Mouse (Mus musculus): ENCODE measurements at regions not wholly inside any gene's neighbourhood (a gene's known extent, or its start where the extent isn't known, plus 50 kb on each side); places are given as distances from the start of the nearest gene placed in this dataset.
A peak's percentile ranks its signal among the peaks of the same experiment; 100 is the strongest.

DNA sequence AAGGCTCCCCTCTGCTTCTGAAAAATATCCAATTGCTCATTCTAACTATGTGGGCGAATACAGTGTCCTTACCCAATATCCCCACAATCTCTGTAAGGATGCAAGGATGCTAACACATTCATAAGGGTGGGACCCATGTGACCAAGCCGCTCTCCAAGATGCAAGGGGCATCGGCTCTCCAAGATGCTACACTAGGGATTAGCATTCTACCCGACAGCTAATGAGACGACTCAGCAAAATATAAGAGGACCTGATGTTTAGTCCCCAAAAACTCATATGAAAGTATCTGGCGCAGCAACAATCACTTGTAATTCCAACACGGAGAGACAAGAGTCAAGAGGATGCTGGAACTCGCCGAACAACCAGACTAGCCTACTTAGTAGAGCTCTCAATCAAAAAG is 299.6 kb upstream of the Jmjd1c start:
- no peak for DNase-seq (ENCODE audit: low read depth, low spot score)

DNA sequence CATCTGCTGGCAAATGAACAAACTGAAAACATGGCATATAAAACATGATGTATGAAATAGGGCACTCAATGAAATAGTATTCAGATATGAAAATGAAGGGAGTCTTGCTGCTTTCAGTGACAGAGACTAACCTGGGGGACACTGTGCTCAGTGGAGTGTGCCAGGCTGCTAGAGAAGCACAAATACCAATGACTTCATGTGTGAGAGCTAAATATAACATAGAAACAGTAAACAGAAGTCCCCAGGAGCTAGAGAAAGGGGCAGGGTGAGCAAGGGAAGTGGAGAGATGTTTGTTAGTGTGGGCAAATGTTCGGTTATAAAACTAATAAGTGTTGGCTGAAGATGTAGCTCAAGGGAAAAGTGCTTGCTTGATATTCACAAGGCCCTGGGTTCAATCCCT is 293.2 kb upstream of the Jmjd1c start:
- DNase-seq (ENCODE audit: low read depth, low spot score): no peak

DNA sequence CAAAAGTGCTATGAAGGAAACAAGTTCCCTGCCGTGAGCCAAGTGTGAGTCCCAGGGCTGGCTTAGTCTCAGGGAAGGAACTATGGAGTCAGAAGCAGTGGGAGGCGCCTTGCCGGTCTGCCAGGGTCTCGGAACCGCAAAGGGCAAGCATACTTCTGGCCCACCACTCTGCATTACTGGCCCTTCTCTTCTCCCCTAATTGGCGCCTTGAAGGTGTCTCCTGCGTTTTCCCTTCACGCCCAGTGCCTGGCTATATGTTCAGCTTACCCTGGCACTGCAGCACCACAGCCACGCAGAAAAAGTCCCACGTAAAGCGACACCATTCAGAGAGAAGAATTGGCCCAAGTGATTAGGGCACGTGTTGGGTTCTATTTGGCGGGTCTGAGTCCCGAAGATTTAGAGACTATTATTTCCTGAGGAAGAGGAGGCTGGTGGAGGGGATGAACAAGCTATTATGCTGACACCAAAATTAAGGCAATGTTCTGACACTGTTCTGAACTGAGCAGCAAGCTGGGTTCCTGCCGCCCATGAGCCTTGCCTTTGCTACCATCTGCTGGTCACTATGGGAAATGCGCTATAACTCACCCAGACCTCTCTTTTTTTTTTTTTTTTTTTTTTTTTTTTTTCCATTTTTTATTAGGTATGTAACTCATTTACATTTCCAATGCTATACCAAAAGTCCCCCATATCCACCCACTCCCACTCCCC is 288.5 kb upstream of the Jmjd1c start:
- DNase-seq (ENCODE audit: low read depth, low spot score): peak; percentile 83

DNA sequence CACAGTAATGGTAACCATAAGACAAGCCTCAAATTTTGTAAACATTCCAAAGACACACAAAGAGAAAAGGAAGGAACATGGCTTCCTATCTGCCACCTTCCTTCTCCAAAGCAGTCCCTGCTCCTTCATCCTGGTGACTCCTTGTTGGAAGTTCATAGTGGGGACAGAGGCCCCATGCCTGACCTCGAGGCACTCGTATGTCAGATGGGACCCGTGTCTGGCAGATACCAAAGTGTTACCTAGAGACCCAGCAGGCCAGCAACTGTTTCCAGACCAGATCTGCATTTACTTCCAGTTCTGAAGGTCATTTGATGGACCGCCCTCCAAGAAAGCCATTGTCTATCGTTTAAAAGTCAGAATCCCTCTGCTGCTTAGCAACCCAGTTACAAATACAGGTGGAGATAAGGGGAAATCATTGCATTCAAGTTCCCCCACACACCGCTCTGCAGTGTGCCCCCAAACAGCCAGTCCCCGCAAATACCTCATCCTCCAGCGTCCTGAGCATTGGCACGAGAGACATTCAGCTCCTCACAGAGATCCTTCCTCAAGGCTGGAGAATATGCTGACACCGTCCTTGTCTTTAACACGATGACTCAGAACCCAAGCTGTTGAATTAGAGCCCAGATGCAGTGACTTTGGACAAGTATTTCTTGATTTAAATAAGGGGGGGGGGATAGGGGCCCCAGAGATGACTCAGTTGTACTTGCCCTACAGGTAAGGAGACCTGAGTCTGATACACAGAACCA is 283.2 kb upstream of the Jmjd1c start:
- DNase-seq (ENCODE audit: low read depth, low spot score): no peak

DNA sequence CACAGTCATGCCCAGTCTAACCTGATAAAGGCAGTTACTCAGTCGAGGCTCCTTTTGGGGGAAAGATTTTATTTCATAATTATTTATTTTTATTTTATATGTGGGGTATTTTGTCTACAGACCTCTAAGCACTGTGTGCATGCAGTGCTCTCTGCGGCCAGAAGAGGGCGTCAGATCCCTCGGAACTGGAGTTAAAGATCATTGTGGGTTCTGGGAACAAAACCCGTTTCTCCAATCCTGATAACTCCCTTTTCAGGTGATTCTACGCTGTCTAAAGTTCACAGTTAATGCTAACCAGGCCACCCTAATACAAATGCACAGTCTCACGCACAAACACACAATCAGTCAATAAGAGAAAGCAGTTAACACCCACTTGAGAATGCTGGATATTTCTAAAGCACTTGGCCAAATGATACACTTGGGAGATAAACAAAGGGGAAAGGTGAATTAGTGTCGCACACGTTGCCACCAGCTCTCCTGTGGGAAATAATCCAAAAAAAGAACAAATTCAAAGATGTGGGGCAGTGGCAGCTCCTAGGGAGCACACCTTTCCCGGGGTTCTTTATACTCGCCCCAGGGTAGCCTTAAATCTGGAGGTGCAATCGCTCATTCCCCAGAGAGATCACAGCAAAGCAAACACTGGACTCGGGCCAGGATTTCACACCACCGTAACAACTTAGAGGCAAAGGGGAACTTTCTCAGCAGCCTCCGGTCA is 281.9 kb upstream of the Jmjd1c start:
- peak; percentile 25 for DNase-seq (ENCODE audit: low read depth, low spot score)

DNA sequence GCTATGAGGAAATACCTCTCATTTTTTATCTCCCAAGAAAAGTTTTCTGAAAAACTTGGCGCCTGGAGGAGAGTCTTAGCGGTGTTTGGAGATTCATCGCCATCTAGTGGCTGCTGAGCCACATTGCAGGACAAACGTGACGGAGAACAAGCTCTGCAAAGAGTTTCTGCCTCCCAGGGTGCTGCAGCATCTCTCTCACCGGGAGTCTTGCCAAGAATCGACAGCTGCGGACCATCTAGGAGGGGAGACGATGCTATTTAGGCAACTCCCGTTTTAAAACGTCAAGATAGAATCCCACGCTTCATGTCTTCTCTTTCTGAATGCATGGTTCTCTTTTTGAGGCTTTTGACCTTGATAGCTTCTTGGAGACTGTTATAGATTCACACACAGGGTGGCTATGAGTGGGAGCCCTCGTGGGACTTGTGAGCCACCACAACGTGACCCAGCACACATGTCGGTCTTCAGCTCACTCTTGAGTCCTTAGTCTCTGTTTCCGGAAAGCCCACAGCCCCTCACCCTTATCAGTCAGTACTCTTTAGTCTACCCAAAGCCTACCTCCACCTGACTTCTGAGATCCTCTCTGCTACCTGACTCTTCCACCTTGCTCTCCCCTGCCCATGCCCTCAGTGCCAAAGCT is 281.2 kb upstream of the Jmjd1c start:
- peak; percentile 95 for DNase-seq (ENCODE audit: low read depth, low spot score)

DNA sequence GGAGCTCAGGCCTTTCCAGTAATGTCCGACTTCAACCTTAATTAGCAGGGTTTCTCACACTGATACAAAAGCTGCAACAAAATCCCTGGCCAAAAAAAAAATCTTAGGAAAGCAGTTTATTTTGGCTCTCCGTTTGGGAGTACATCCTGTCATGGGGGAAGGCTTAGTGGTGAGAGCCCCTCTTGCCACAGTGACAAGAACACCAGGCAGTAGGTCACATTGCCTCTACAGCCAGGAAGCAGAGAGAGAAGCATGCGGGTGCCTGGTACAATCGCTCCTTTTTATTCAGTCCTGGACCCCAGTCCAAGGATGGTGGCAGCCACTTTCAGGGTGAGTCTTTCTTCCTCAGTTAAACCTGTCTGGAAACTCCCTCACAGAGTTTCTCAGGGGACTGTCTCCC is 280.0 kb upstream of the Jmjd1c start:
- no peak for DNase-seq (ENCODE audit: low read depth, low spot score)

DNA sequence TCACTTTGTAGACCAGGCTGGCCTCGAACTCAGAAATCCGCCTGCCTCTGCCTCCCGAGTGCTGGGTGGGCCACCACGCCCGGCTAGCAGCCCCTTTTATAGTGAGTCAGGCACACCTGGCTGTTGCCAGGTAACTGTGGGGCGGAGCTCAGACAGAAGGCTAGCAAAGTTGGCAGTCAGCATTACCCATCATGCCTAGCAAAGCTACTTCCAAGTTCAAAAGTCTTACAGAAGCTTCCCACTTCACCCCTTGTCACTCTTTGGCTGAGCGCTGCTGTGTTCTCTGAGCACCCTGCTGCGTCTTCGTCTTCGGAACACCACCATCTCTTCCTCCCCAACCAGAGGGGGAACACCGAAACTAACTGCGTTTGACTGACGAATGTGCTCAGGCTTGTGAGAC is 279.1 kb upstream of the Jmjd1c start:
- no peak for DNase-seq (ENCODE audit: low read depth, low spot score)

DNA sequence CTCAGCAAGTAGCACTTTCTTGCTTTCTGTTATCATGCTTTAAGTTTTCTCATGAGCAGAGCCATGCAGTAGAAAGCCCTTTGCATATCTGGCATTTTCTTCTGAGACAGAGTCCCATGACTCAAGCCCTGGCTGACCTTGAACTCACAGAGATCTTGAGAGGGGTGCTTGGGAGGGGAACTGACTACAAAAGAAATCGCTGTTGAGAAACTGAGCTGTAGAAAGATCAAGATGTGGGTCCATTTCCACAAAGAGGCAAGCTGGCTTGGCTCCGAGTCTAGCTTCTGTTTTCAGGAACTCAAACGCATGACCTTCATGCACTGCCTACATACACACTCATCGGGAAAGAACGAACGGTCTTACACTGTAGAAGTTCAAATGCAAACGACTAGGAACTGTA is 278.0 kb upstream of the Jmjd1c start:
- no peak for DNase-seq (ENCODE audit: low read depth, low spot score)

DNA sequence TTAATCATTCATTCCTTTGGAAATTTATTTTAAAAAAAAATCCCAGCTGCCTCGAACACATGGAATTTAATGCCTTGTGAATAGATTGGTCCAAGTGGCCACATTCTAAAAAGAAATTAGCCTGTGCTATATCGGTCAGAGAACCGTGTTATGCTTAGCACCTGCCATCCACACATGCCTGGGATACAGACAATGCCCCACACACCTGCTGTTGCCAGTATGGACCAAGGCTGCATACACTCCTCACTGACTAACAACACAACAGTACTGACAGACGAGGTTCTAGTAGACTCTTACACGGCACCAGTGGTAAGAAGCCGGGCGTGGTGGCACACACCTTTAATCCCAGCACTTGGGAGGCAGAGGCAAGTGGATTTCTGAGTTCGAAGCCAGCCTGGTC is 276.4 kb upstream of the Jmjd1c start:
- no peak for DNase-seq (ENCODE audit: low read depth, low spot score)

DNA sequence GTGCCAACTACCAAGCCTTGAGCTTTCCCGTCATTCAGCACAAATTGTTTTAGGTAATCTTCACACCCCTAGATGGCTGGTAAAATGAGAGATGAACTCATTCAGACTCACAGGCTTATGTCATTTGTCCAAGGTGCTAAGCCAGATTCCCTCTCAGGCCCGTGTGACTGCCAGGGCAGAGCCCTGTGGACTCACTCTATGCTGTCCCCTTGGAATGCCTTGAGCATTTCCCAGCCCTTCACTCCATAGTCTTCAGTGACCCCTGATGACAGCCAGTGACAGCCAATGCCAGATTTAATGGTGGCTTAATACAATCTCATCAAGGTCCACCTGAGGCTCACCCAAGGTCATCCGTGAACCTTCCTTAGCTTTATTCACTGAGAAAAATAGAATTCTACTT is 270.2 kb upstream of the Jmjd1c start:
- no peak for DNase-seq (ENCODE audit: low read depth, low spot score)

DNA sequence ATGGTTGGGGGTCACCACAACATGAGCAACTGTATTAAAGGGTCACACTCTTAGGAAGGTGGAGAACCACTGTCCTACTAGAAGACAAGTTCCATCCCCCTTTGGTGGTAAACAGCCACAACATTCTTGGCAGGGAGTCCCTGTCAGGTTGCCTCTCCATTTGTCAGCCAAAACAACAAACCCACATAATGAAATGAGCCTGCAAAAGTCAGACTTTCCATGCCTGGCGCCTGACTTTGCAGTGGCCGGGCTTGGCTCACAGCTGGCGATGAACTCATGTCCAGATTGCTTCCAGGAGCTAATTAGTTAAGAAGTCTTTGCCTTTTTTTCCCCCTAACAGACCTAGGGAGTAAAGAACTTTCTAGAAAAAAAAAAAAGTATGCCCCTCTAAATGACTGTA is 269.6 kb upstream of the Jmjd1c start:
- DNase-seq (ENCODE audit: low read depth, low spot score): peak; percentile 89

DNA sequence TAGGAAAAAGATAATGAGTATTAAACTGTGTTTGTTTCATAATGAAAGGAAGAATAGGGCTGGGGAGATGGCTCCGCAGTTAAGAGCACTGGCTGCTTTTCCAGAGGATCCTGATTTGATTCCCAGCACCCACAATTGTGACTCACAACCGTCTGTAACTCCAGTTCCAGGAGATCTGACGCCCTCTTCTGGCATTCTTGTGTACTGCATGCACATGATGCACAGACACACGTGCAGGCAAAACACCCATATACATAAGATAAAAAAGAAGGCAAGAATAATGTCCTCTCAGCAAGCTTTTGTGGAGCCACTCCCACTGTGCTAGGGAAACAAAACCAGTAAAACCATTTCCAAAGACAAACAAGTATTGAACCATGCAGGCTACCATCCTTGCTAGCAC is 261.0 kb upstream of the Jmjd1c start:
- DNase-seq (ENCODE audit: low read depth, low spot score): no peak

DNA sequence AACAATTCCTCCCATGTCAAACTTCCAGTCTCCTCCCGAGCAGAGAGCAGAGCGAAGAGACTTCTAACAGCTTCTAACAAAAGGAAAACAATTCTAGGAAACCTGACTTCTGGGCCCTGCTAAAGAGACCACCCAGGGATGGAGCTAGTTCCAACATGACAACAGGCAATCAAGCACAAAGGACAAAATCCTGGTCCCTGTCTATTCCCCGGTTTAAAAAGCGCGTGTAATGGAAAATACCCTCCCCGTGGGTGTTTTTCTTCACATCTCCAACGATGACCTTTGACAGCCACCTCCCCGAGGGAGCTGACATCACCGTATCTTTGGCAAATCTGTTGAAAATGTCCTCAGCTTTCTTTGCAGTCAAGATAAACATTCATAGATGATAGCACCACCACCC is 256.9 kb upstream of the Jmjd1c start:
- DNase-seq (ENCODE audit: low read depth, low spot score): no peak

DNA sequence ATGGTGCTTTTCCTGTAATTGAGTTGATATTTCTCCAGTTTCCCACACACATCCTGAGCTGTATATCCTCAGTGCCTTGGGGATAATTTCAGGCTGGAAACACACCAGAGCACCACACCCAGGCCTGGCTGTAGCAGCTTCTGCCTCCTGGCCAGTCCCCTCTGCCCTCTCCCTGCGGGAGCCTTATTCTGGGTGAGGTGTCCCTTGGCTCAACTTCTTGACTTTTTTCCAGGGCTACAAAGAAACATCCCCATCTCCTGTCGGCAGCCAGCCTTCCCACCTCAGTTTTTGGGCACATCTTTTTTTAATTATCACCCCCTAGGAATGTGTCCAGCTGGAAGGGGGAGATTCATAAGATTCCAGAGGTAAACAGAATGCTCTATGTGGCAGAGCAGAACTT is 252.7 kb upstream of the Jmjd1c start:
- peak; percentile 82 for DNase-seq (ENCODE audit: low read depth, low spot score)

DNA sequence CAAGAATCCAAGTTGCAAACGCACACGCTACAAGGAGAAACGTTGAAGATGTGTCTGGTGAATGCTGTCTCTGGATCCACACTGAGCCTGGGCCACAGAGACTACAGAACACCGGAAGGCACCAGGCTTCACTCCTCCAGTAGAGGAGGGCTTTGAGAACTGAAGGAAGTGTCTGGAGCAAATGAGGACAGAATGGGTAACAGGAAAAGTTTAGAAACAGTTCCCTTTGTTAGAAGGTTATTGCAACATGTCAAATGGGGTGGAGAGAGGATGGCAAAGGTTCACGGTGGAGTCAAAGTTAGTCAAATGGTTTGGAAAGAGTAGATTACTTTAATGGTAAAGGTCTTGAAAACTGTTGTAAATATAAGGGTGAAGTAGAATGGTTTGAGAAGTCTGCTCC is 247.1 kb upstream of the Jmjd1c start:
- DNase-seq (ENCODE audit: low read depth, low spot score): no peak

DNA sequence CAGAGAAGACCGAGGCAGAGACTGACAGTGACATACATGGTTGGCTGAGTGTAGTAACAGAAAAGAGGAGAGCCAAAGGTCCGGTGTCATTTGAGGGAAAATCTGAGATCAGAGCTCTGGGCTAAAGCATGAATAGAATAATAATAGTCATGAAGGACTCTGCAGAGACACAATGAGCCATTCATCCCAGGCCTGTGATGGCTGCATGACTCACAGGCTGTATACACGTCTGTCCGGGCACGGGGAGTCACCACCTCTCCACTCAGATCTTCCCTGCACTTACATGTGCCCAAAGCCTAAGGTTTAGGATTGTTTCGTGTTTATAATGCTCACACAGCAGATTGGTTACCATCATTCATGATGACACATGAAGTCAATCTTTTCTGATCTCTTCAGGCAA is 246.2 kb upstream of the Jmjd1c start:
- peak; percentile 89 for DNase-seq (ENCODE audit: low read depth, low spot score)

DNA sequence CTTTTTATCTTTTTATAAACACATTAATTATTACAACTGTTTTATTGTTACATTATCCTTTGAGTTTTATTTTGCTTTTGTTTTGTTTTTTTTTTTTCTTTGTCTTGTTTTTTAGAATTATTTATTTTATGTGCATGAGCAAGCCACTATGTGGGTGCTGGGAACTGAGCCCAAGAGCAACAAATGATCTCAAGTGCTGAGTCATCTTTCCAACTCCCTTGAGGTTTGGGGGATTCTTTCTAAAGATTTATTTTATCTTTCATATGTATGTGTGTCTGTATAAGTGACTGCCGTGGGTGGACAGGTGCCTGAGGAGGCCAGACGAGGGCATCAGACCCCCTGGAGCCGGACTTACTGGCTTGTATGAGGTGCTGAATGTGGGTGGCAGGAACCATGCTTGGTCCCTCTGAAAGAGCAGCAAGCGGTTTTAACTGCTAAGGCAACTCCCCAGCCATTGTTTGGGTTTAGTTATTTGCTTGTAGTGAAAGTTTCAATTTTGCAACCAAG is 244.9 kb upstream of the Jmjd1c start:
- DNase-seq (ENCODE audit: low read depth, low spot score): peak; percentile 88

DNA sequence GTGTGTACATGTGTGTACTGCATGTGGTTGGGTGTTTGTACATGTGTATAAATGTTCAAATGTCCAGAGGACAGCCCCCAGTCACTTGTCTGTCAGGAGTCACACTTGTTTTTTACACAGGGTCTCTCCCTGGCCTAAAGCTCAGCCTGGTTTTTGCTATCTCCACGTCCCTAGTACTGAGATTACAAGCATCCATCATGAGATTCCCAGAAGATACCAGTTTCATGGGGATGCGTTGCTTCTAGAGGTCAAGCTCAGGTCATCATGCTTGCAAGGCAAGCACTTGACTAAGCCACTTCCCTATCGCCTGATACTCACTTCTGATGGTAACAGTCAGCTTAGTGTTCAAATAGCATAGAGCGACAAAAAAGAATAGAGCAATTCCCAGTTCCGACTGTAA is 244.1 kb upstream of the Jmjd1c start:
- DNase-seq (ENCODE audit: low read depth, low spot score): no peak

DNA sequence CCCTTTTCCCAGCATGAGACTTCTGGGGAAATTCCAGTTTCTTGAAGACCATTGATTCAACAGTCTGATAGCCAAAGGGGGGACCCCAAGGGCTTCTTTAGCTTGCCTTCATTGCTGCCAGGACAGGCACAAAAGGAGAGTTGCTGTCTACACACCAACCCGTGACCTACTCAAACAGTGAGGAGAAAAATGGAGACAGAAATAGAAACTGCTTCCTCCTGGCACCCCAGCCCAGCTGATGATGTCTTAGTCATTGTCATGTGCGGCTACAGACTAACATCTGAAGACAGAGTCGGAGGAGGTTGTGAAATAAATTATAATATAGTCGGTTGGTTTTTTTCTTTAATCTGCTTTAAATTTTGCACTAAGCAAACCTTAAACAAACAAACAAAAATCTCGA is 243.2 kb upstream of the Jmjd1c start:
- peak; percentile 85 for DNase-seq (ENCODE audit: low read depth, low spot score)

DNA sequence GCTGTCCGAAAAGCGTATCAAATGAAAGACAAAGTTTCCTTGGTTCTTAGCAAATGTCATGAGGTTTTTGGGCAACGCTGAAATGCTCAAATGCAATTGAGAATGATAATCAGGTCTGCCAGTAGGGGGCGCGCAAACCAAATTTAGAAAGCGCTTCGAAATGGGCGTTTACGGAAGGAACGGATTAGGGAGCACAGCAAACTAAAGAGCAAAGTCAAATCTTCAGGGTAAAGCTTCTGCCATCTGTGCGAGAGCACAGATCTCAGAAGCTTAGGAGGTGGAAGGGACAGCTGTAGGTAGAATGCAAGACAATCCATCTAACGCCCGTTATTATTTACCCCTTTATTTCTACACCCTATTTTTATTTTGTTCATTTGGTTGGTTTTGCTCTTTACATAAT is 242.7 kb upstream of the Jmjd1c start:
- DNase-seq (ENCODE audit: low read depth, low spot score): peak; percentile 94

DNA sequence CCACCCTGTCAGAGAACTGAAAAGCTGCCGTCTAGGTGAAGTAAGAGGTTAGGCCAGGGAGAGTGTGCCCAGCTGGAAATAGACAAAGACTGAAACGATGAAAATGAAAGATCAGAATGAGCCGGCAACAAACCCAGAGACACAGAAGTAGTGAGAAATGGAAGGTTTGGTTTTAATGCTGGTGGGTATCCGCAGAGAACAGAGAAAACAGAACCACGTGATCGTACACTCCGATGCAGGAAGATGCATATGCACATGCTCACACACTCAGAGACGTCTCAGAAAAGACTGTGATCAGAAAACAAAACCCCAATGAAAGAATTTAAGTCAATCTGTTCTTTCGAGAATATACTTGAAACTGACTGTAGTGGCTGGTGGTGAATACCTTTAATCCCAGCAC is 241.0 kb upstream of the Jmjd1c start:
- DNase-seq (ENCODE audit: low read depth, low spot score): no peak

All from 3T3-L1 (cell line).